Comparison of ENCODE assay signal across 11 mouse cellular contexts in the genomic region with DNA sequence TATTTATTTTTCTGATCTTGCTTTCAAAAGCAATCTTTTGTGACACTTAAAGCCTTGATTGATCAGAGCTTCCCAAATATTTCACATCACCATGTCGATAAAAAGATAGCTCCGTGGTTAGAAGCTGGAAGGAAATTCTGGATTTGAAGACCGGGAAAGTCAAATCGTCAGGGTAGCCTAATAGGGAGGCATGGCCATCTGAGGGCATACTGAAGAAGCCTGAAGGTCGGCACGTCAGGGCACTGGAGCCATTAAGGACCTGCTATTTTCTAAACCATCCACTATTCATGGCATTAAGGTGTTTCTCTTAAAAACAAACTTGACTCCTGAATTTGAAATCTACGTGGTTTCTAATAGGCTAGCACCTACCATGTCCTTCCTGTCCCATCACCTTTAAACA. TPM values are rescaled to one million over a fixed set of nuclear protein-coding genes. Genes with fewer than 3 reads are reported as not detected.
DNase-seq lines count a peak whose midpoint lies in the region; ATAC-seq and TF ChIP-seq lines count a peak whose summit lies in the region.
"Had no signal": no experiment of that assay in that cellular context is flagged by ENCODE, and none has a peak within 500 bp of the region (broad histone marks: within the 10 kb centered on the region; RNA-seq: fewer than 3 reads in every experiment).

No protein-coding gene starts in this region.

- no peak overlapping the region for H3K9ac ChIP-seq in forebrain, embryonic 11.5 days (ENCODE audit: low read length)
- peak overlapping the region; percentile 86; the same call in 1 of the 2 replicates for H3K9ac ChIP-seq in intestine, embryonic 16.5 days (ENCODE audit: low read depth, low read length)
- peak overlapping the region; percentile 70; the same call in 1 of the 2 replicates for H3K9ac ChIP-seq in midbrain, embryonic 16.5 days (ENCODE audit: low read depth, low read length)

- peak overlapping the region; percentile 84 for H3K4me3 ChIP-seq in layer of hippocampus, adult 2 months
- peak overlapping the region; percentile 65 for H3K4me3 ChIP-seq in forebrain, embryonic 11.5 days (ENCODE audit: low read depth, low read length)
- peak overlapping the region; percentile 80 for H3K4me3 ChIP-seq in intestine, embryonic 16.5 days (ENCODE audit: low read length)
- H3K4me3 ChIP-seq in midbrain, embryonic 16.5 days (ENCODE audit: low read depth, low read length) = peak overlapping the region; percentile 87

- H3K4me1 ChIP-seq in forebrain, embryonic 11.5 days (replicated peaks; ENCODE audit: control insufficient read depth, insufficient read depth, low read length) = no peaks in the 10 kb centered on the region
- H3K4me1 ChIP-seq in intestine, embryonic 16.5 days (ENCODE audit: control insufficient read depth, insufficient read depth, low read length) = 0 out of 2 replicates have a peak, but pooled peaks cover 2% of the 10 kb centered on the region
- peaks cover 6% of the 10 kb centered on the region for H3K4me1 ChIP-seq in midbrain, embryonic 16.5 days (ENCODE audit: control insufficient read depth, insufficient read depth, low read length)

- H3K4me2 ChIP-seq in forebrain, embryonic 11.5 days (ENCODE audit: low read depth, low read length, severe bottlenecking) = peak overlapping the region; percentile 90
- peak overlapping the region; percentile 62 for H3K4me2 ChIP-seq in intestine, embryonic 16.5 days (ENCODE audit: low read depth, low read length)
- peak overlapping the region; percentile 88 for H3K4me2 ChIP-seq in midbrain, embryonic 16.5 days (ENCODE audit: low read length)

- no peak for TF ChIP-seq CTCF in layer of hippocampus, adult 2 months (conservative IDR thresholded peaks at IDR 0.05)

- DNase-seq in layer of hippocampus, adult 2 months (ENCODE audit: low spot score in 2 of 2) = no peak
- DNase-seq in layer of hippocampus, adult 9-10 months (ENCODE audit: low spot score) = no peak
- DNase-seq in forebrain, embryonic 11.5 days (ENCODE audit: low spot score) = no peak
- DNase-seq in gastrocnemius, postnatal 25 days = no peak
- no peak for DNase-seq in thymus, postnatal 25 days
- DNase-seq in frontal cortex, adult 2 months (ENCODE audit: extremely low spot score in 1 of 2, low spot score in 1 of 2) = no peak
- DNase-seq: cerebellum, adult 8-10 months; kidney, adult 9 months; retina, postnatal 1 day had no signal

- WGBS in forebrain, embryonic 11.5 days = 42% methylated on average over 7 of the region's 7 CpGs
- 47% methylated on average over 7 of the region's 7 CpGs for WGBS in intestine, embryonic 16.5 days
- 37% methylated on average over 7 of the region's 7 CpGs for WGBS in midbrain, embryonic 16.5 days

- H3K27ac ChIP-seq in layer of hippocampus, adult 2 months = peak overlapping the region; percentile 92
- no peak overlapping the region for H3K27ac ChIP-seq in forebrain, embryonic 11.5 days (ENCODE audit: low read depth, low read length)
- H3K27ac ChIP-seq in intestine, embryonic 16.5 days (ENCODE audit: low read length) = no peak overlapping the region
- H3K27ac ChIP-seq in midbrain, embryonic 16.5 days (ENCODE audit: low read length) = no peak overlapping the region

- peaks cover 6% of the 10 kb centered on the region; the same call in 1 of the 2 replicates for H3K9me3 ChIP-seq in forebrain, embryonic 11.5 days (ENCODE audit: control insufficient read depth, low read length)
- H3K9me3 ChIP-seq in intestine, embryonic 16.5 days (ENCODE audit: control insufficient read depth, low read length) = no peaks in the 10 kb centered on the region
- H3K9me3 ChIP-seq in midbrain, embryonic 16.5 days (replicated peaks; ENCODE audit: control insufficient read depth, low read length, poor library complexity, severe bottlenecking) = peaks cover 4% of the 10 kb centered on the region; the same call in 1 of the 2 replicates

- no peak for ATAC-seq in forebrain, embryonic 11.5 days (replicated peaks; ENCODE audit: low FRiP score)
- no peak for ATAC-seq in intestine, embryonic 16.5 days
- no peak for ATAC-seq in midbrain, embryonic 16.5 days

- peaks cover 3% of the 10 kb centered on the region; the same call in 1 of the 2 replicates for H3K27me3 ChIP-seq in forebrain, embryonic 11.5 days (ENCODE audit: control insufficient read depth, insufficient read depth, low read length)
- no peaks in the 10 kb centered on the region for H3K27me3 ChIP-seq in intestine, embryonic 16.5 days (replicated peaks; ENCODE audit: control insufficient read depth, insufficient read depth, low read length)
- H3K27me3 ChIP-seq in midbrain, embryonic 16.5 days (ENCODE audit: control insufficient read depth, insufficient read depth, low read depth, low read length) = no peaks in the 10 kb centered on the region; the same call in 1 of the 2 replicates

- H3K36me3 ChIP-seq in forebrain, embryonic 11.5 days (ENCODE audit: control insufficient read depth, insufficient read depth, low read length) = no peaks in the 10 kb centered on the region
- no peaks in the 10 kb centered on the region for H3K36me3 ChIP-seq in intestine, embryonic 16.5 days (ENCODE audit: control insufficient read depth, insufficient read depth, low read length)
- H3K36me3 ChIP-seq in midbrain, embryonic 16.5 days (ENCODE audit: control insufficient read depth, insufficient read depth, low read length) = no peaks in the 10 kb centered on the region

RNA-seq across cellular contexts. Expression of a gene that starts 2.1 kb away (rescaled TPM):
- total RNA-seq in layer of hippocampus, adult 2 months (2021) = 10 to 100 TPM; 13.0 to 17.4 TPM
- polyA plus RNA-seq in forebrain, embryonic 11.5 days (2014; fragmentation: Nextera tagmentation; extraction: Ambion mirVana) = 8.3 and 8.8 TPM in 2 replicates
- polyA plus RNA-seq in intestine, embryonic 16.5 days (2015; fragmentation: Nextera tagmentation; extraction: Ambion mirVana) = 22.5 and 23.5 TPM in 2 replicates
- polyA plus RNA-seq in midbrain, embryonic 16.5 days (2015; fragmentation: Nextera tagmentation; extraction: Ambion mirVana) = 12.6 and 13.2 TPM in 2 replicates
- total RNA-seq in gastrocnemius, postnatal 25 days (2021) = 100 to 1,000 TPM in 1 of 2 experiments, 10 to 100 TPM in 1; 92.1 to 102 TPM
- 14.4 and 18.8 TPM in 2 replicates for polyA plus RNA-seq in frontal cortex, adult 2 months (2012; rRNA removed)
